Mouse (Mus musculus): ENCODE results near the gene AC141477.1. TPM values are rescaled to one million over a fixed set of nuclear protein-coding genes. Genes with fewer than 3 reads are reported as not detected.
A peak's percentile ranks its signal among the peaks of the same experiment; 100 is the strongest.

AC141477.1 gene
- total RNA-seq, 2 experiments from 2014 or later = not detected

DNA sequence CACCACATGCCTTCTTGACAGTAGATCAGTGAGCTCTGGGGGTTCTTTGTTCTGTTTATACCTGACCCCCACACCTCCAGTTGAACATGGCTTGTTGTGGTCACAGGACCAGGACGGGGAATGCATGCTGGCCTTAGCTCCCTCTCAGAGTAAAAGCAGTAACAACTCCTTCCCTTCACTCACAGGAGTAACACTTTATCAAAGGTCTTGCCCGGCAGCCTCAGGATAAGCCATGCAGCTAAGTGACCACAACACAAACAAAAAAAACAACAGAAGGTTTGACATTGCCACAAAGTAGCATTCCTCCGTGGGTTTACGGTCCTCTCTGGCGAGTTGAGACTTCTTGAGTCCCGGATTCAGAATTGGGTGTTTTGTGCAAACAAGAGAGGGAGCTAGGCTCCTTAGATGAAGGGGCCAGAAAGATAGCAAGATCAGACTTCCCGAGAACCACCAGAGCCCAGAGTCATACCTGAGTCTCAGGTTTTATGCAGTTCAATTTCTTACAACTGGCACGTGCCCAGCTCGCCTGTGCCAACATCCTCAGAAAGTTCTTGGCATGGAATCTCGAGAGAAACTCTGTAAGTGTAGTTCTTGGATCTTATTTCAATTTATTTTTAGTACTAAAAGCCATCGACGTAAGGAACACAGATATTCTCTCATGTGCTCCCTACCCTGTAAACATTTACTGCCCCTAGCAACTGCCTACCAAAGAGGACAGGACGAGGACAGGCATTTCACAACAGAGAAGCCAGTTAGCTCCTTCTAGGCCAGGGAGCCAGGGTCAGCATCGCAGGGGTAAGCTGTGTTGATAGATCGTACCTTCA lies 7.4 kb upstream of the AC141477.1 start:
- TF ChIP-seq CTCF (conservative IDR thresholded peaks at IDR 0.05) = no peak
- H3K4me3 ChIP-seq = no peak overlapping the region
- no peak overlapping the region for H3K27ac ChIP-seq
- no peak for DNase-seq (ENCODE audit: low spot score in 2 of 2)

GRCm38 (mm10) chr10:76445996-76446681 lies 5.9 kb upstream of the AC141477.1 start:
- TF ChIP-seq CTCF (conservative IDR thresholded peaks at IDR 0.05) = no peak
- Histone ChIP-seq H3K27ac (no peak overlapping the region), H3K4me3 (no peak overlapping the region)
- no peak for DNase-seq (ENCODE audit: low spot score in 2 of 2)

DNA sequence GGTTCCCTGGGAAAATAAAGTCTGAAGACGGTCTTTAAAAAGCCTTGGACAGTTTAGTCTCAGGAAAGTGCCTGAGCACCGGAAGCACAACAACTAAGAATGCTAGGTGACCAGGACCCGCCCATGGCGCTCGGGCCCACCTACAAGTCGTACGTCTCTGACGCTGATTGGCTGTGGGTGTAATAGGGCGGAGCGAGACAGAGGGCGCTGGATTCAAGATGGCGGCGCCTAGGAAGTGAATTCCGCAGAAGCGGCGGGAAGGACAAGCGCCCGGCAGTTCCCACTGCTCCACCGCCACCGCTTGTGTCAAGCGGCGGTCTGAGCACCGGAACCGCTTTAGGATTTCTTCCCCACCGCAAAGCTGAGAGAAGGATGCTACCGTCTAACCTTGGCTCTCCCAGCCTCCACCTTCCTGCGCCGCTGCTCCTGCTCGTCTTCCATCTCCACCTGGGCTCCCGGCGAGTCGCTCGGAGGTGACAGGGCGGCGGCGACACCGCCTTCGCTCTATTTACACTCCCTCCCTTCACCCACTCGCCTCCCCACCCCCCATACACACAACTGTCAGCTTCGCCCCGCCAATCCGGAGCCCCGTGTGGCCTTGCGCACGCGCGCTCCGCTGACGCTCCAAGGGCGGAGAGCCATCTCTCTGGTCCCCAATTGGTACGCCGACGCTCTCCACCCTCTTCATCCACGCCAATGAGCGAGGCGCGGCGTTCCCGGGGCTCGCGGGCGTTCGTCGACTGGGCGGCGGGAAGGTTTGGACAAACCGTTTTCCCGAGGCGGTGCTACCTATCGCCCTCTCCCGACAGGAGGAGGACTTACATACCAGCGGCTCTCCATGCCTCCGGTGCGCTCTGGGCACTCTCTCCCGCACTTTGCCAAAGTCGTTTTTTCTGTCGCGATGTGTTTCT lies 2.2 kb upstream of the AC141477.1 start, which contains the start of gene Pcnt:
Gene Pcnt, minus strand, starts transcription at position 609 of the 911 bp plus-strand sequence.
- DNase-seq (ENCODE audit: low spot score in 2 of 2) = peak; percentile 97 to 98
- Histone ChIP-seq H3K27ac (peak within 1 kb of the TSS; percentile 96), H3K4me3 (peak within 1 kb of the TSS; percentile 78)
- peak; percentile 89 for TF ChIP-seq CTCF (conservative IDR thresholded peaks at IDR 0.05)

DNA sequence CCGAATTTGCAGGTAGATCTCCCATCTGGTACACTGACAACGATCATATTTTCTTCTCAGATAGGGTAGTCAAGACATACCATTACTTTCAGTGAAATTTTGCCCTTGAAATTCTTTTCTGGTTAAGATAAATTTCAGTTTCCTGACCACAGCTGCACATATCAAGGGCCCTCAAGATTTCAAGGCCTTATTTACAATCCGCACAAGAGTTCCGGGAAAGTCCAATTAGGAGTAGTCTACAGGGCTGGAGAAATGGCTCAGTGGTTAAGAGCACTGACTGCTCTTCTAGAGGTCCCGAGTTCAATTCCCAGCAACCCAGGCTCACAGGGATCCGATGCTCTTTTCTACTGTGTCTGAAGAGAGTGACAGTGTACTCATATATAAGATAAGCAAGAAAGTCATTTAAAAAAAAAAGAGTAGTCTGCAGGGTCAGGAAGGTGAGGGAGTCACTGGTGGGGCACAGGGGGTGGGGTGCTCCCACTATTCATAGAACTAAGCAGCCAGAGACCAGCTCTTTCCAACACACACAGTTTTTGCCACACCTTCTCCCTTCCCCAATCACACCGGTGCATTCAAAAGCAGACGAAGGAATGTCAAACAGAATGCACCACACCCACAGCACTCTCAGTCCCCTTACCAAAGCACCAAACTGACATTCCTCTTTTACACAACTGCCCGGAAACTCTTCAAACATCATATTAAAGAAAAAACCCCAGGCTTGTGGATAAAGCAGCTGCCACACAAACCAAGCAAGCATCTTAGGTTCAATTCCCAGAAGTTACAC lies 945 bp downstream of the AC141477.1 start:
- DNase-seq (ENCODE audit: low spot score in 2 of 2) = no peak
- TF ChIP-seq CTCF (conservative IDR thresholded peaks at IDR 0.05) = no peak
- Histone ChIP-seq H3K4me3 (no peak overlapping the region), H3K27ac (no peak overlapping the region)

DNA sequence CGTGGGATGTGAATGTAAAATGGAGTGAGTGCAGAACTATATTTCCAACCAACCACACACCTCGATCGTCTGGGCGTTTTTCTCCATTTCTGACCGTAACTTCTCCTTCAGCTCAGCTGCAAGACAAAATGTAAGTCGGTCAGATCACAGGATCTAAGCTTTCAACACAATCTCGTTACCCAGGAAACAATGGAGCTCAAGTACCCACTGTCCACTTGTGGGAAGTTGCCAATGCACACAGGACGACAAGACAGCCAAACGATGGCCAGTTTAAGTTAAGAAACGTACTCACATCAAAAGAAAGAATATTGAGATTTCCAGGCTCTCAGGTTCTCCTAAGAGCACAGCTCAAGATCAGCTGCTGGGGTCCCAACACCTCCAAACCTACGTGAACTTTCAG lies 6.3 kb downstream of the AC141477.1 start:
- Histone ChIP-seq H3K4me3 (no peak overlapping the region), H3K27ac (no peak overlapping the region)
- TF ChIP-seq CTCF (conservative IDR thresholded peaks at IDR 0.05) = no peak
- DNase-seq (ENCODE audit: low spot score in 2 of 2) = no peak

DNA sequence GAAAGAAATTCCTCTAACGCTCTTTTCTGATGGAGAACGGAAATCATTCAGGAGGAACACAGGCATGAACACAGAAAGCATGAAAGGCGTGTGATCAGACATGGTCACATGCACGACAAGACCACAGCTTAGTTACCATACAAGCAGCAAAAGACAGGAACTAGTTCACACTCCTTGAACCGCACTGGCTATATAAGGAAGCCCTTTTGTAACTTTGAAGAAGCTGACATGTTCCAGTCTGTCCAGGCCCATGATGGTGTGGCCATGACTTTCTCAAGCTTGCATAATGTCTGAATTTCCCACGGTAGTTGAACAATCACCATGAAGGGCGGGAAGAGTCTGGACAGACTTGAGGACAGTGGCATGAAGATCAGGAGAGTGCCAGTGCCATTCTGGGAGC lies 14.6 kb downstream of the AC141477.1 start:
- DNase-seq (ENCODE audit: low spot score in 2 of 2) = no peak
- TF ChIP-seq CTCF (conservative IDR thresholded peaks at IDR 0.05) = no peak
- Histone ChIP-seq H3K27ac (no peak overlapping the region), H3K4me3 (no peak overlapping the region)

DNA sequence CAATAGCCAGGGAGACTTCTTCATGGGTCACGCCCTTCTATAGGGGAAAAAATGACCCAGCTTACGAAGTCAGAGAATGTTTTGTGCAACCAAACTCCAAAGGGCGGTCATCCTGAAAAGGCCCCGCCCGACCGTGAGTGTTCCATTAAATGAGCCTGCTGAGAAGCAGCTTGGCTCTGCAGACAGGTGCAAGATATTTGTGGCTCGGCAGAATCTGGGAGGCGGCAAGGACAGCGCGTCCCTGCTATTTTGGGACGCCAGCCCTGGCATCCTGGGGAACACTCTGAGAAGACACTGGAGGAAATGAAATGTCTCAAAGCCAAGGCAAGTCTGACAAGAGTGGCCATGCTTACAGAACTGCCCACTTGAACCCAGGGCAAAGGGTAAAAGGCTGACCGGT lies 23.4 kb downstream of the AC141477.1 start:
- H3K27ac ChIP-seq = no peak overlapping the region

GRCm38 (mm10) chr10:76408520-76408919 lies 31.7 kb downstream of the AC141477.1 start:
- DNase-seq (ENCODE audit: low spot score in 2 of 2) = peak; percentile 27 to 41
- H3K27ac ChIP-seq = peak overlapping the region; percentile 57; the same call in 1 of the 2 replicates
- no peak for TF ChIP-seq CTCF (conservative IDR thresholded peaks at IDR 0.05)
- H3K4me3 ChIP-seq = no peak overlapping the region

More for the DNA sequence above, 23.4 kb downstream of the AC141477.1 start:
- no peak overlapping the region for H3K4me3 ChIP-seq
- peak in 1 of 2 experiments; percentile 41 for DNase-seq (ENCODE audit: low spot score in 2 of 2)
- TF ChIP-seq CTCF (conservative IDR thresholded peaks at IDR 0.05) = no peak

DNA sequence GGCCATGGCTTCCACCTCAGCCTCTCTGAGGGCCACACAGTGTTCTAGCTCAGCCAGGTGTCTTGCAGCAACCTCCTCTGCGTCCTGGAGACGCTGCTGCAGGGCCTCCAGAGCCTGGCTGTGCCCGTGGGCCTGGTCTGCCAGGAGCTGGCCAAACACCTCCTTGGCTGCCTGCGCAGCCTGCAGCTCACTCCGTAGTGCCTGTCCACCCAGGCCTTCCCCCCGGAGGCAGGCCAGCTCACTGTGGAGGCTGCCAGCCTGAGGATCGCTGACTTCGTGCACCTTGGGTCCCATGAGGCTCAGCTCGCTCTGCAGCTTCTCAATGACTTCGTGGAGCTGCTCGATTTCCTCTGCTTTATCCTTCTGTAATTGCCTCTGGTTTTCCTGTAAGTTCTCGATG lies 47.6 kb downstream of the AC141477.1 start:
- TF ChIP-seq CTCF (conservative IDR thresholded peaks at IDR 0.05) = no peak
- no peak for DNase-seq (ENCODE audit: low spot score in 2 of 2)
- Histone ChIP-seq H3K27ac (no peak overlapping the region), H3K4me3 (no peak overlapping the region)

GRCm38 (mm10) chr10:76391786-76392185 lies 48.5 kb downstream of the AC141477.1 start:
- peak; percentile 80 for TF ChIP-seq CTCF (conservative IDR thresholded peaks at IDR 0.05)
- H3K27ac ChIP-seq = no peak overlapping the region
- H3K4me3 ChIP-seq = no peak overlapping the region
- DNase-seq (ENCODE audit: low spot score in 2 of 2) = peak in 1 of 2 experiments; percentile 36

DNA sequence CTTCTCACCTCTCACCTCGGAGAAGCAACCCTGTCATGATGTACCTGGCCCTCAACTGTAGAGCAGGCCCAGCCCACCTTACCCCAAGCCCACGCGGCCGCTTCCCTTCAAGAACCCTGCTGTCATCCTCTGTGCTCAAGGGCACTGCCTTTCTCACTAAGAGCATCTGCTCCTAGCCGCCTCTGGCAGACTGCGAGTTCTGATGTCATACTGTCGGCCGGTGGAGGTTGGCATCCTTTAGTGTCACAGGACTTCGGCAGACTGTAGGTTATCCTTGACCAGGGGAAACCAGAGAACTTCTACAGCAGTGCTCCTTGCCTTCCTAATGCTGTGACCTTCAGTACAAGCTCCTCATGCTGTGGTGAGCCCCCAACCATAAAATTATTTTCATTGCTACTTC lies 49.1 kb downstream of the AC141477.1 start:
- Histone ChIP-seq H3K4me3 (no peak overlapping the region), H3K27ac (no peak overlapping the region)
- no peak for TF ChIP-seq CTCF (conservative IDR thresholded peaks at IDR 0.05)
- no peak for DNase-seq (ENCODE audit: low spot score in 2 of 2)

Other genes with a start within 250 kb of the AC141477.1 start
- gene Prmt2, start 202.6 kb downstream of the AC141477.1 start, total RNA-seq (2021) = 10 to 100 TPM; 72.2 to 75.3 TPM
- gene S100b, start 186.6 kb downstream of the AC141477.1 start, total RNA-seq (2021) = 100 to 1,000 TPM; 118 to 128 TPM
- gene Dip2a, start 95.2 kb downstream of the AC141477.1 start, total RNA-seq (2021) = 10 to 100 TPM; 50.9 to 51.0 TPM
- 10 to 100 TPM; 23.1 TPM for gene Pcnt, start 2.3 kb upstream of the AC141477.1 start, total RNA-seq (2021)
- not detected for gene 2610028H24Rik, start 8.6 kb upstream of the AC141477.1 start, total RNA-seq (2021)
- gene Mcm3ap, start 28.5 kb upstream of the AC141477.1 start, total RNA-seq (2021) = 10 to 100 TPM; 51.2 to 53.7 TPM
- 1 to 10 TPM; 3.9 to 4.6 TPM for gene Ybey, start 28.7 kb upstream of the AC141477.1 start, total RNA-seq (2021)
- gene Lss, start 91.1 kb upstream of the AC141477.1 start, total RNA-seq (2021) = 10 to 100 TPM; 40.7 to 43.1 TPM
- gene Spatc1l, start 121.8 kb upstream of the AC141477.1 start, total RNA-seq (2021) = not detected
- not detected for gene Ftcd, start 135.2 kb upstream of the AC141477.1 start, total RNA-seq (2021)
- gene Col6a2, start 183.2 kb upstream of the AC141477.1 start, total RNA-seq (2021) = 1 to 10 TPM; 4.7 to 4.8 TPM